Mouse (Mus musculus): ENCODE results near the gene Gtf2h3.
"Not testable (repeated sequence)": the region's sequence is repeated elsewhere in the genome, so short reads cannot be mapped to it uniquely, and the experiment has no call there.

Gtf2h3 gene

DNA sequence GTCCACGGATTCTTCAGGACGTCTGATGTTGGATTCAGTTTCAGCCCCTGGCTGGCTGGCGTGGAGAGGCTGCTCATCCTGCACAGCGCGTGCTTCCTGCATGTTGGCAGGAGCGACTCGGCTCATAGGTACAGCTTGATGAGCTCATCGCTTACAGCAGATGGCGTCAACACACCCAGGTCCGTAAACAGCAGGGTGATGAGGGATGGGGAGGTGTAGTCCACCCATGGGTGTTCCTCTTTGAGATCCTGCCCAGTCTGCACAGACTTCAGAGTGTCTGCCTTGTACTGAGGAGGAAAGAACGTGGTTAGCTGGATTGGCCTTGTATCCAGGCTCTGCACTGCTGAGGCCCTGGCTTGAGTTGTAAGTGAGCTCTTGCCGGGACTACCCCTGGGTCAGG, 7.9 kb upstream of the Gtf2h3 start:
- no peak for DNase-seq (ENCODE audit: low spot score)

DNA sequence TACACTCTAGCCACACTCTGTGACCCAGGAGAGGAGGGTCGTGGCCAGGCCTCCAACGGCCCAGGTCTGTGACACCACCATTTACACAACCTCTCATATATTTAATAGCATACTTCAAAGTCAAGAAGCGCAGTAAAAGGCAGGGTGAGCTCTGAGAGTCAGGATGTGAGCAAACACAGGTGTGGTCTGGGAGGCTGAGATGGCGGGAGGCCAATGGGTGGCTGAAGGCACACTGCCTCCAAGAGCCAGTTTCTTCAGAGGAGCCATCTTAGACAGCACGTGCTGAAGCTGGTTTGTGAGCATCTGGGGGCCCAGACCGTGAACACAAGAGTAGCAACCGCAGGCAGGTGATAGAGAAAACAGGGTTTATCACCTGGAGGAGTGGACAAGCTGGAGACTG, 3.5 kb upstream of the Gtf2h3 start:
- no peak for DNase-seq (ENCODE audit: low spot score)

GRCm38 (mm10) chr5:124582515-124582914, 3.6 kb downstream of the Gtf2h3 start:
- DNase-seq (ENCODE audit: low spot score), result no peak

DNA sequence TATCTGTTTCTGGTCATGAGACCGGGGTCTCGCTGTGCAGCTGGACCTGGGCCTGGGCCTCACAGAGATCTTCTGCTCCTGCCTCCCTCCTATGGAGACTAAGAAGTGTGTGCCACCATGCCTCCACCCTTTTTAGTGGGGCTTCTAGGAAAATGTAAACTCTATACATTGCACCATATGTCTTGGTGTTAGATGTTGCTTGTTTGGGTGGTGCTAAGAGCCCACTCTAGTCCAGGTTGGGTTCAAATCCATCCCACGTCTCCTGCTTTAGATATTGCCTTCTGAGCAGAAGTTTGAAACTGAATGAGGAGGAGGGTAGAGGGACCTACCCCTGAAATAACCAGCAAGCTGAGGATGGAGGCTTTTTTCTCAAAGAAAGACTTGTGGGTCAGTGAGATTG, 13.8 kb downstream of the Gtf2h3 start:
- DNase-seq (ENCODE audit: low spot score), result no peak

- peak; percentile 96 for DNase-seq (ENCODE audit: low spot score)
Observed at GRCm38 (mm10) chr5:124598224-124599174, 19.6 kb downstream of the Gtf2h3 start.

- DNase-seq (ENCODE audit: low spot score), result not testable (repeated sequence)
Observed at GRCm38 (mm10) chr5:124599726-124600125, 20.8 kb downstream of the Gtf2h3 start.

- DNase-seq (ENCODE audit: low spot score), result no peak
Observed at GRCm38 (mm10) chr5:124602349-124602748, 23.4 kb downstream of the Gtf2h3 start.

DNA sequence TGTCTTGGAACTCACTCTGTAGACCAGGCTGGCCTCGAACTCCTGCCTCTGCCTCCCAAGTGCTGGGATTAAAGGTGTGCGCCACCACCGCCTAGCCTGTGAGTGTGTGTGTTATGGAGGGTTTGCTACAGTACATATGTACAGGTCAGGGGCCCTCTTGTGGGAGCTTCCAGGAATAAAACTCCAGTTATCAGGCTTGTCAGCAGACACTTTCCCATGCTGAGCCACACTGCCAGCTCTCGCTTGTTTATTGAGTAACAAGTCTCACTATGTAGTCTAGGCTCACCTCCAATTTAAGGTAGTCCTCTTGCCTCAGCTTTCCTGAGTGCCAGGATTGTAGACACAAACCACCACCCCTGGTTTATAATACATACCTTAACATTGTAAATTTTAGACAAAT, 25.4 kb downstream of the Gtf2h3 start:
- DNase-seq (ENCODE audit: low spot score), result no peak

DNA sequence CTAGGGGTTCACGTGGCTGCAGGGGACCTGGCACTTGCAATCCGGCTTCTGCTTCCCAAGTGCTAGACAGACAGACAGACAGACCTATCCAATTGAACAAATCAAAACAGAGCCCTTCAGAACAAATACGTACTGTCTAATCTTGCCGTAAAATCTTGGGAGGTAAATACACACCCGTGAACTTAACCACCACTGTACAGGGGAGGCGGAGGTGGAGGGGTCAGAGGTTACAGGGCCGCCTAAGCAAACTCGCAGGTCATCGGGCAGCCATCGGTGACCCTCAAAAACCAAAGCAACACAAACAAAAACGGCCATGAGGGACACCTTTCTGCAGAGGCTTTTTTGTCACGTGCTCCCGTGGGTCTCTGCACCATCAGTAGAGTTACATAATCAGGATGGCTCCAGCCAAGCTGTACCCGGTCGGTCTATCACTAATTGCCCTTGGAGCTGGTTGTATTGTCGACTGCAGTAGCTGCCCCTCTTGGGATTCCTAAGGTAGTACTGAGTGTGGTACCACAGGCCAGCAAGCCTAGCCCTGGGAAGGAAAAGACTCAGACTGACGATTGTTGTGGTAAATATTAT, 26.2 kb downstream of the Gtf2h3 start:
- no peak for DNase-seq (ENCODE audit: low spot score)

GRCm38 (mm10) chr5:124610965-124611364, 32.0 kb downstream of the Gtf2h3 start:
- DNase-seq (ENCODE audit: low spot score), result no peak

GRCm38 (mm10) chr5:124614709-124615108, 35.8 kb downstream of the Gtf2h3 start:
- DNase-seq (ENCODE audit: low spot score), result no peak

DNA sequence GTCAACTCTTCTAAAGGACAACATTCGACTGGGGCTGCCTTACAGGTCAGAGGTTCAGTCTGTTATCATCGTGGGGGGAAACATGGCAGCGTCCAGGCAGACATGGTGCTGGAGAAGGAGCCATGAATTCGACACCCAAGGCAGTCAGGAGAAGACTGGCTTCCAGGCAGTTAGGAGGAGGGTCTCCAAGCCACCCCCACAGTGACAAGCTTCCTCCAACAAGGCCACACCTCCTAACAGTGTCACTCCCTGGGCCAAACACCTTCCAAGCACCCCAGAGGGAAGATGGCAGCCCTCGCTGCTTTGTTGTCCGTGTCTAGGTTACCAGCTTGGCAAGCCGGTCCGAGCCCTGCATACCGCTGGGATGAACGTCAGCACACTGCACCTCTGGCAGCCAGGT, 39.8 kb downstream of the Gtf2h3 start:
- DNase-seq (ENCODE audit: low spot score), result no peak

DNA sequence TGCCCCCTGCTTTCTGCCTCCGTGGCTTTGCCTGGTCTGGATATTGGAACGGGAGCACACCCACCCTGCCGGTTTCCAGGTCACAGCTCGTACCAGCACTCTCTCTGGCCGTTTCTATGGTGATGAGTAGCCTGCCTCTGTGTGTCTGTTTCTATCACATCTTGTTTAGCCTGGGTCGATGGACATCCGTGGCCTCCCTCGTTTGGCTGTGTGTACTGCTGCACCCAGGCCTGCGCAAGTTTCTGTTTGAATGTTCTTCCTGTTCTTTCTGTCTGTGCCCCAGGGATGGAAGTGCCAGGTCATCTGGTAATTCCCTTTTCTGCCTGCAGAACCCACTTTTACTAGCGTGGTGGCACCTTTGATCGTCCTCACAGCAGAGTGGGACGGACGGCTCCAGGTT, 42.4 kb downstream of the Gtf2h3 start:
- no peak for DNase-seq (ENCODE audit: low spot score)

DNA sequence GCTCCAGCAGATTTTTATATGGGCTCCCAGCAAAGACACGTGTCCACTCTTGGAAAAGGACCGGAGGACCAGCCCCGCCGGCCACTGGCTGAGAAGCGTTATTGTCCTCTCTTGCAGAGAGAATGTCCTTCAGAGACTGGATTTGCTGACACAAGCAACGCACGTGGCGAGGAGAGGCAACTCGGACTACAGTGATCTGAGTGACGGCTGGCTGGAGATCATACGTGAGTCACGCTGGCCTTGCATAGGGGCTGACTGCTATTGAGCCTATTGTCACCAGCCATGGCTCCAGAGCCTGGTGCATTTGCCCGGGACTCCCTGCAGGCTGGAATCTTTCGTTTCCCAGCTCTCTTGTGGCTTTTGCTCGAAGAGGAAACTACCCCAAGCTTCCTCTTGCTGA, 44.0 kb downstream of the Gtf2h3 start:
- no peak for DNase-seq (ENCODE audit: low spot score)

DNA sequence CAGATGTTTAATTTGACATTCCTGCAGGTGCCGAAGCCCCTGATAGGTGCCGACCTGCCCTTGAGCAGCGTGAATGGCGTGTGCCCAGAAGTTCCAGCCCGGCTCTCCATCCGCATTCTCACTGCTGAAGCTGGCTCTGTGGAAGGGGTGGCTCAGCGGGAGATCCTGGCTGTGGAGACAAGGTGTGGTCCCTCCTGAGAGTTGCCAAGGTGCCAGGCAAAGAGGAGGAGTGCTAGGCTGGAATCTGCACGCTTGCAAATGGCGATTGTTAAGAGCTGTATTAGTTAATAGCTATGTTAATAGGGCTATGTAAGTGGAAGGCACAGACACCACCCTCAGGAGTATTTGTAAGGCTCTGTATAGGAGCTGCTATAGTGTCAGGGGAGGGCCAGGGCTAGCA, 45.4 kb downstream of the Gtf2h3 start:
- DNase-seq (ENCODE audit: low spot score), result no peak

DNA sequence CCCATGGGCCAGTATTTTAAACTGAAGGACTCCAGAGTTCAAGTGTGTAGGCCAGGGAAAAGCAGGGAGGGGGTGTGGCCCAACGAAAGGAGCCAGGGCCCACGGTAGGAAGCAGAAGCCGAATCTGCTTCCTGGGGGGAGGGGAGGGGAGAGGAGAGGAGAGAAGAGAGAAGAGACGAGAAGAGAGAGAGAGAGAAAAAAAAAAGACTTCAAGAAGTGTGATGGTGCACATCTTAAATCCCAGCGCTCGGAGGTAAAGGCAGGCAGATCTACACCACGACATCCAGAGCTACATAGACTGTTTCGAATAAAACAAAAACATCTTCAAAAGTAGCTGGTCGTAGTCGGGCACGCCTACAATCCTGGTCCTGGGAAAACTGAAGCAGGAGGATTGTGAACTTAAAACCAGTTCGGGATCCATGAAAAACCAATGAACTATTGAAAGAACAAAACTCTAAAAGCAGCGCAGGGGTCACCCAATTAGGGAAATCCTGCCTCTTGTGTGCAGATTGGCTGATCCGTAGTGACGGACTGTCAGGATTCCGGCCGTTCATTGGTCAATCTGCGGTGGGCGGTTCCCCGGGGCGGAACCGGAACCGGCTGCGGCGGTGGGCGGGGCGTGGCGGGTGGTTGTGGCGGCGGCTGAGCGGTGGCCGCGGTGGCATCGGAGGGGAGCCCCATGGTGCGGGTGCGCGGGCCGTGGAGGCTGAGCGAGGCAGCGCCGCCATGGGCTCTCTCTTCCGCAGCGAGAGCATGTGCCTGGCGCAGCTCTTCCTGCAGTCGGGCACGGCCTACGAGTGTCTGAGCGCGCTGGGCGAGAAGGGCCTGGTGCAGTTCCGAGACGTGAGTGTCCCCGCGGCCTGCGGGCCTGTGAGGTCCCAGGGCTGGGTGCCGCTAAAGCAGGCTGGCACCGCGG, 49.8 kb downstream of the Gtf2h3 start, which contains the start of gene Atp6v0a2:
Gene Atp6v0a2 (plus strand): TSS at position 129 of the 916 bp plus-strand sequence.
- peak; percentile 92 for DNase-seq (ENCODE audit: low spot score)

GRCm38 (mm10) chr5:124629641-124630040, 50.7 kb downstream of the Gtf2h3 start:
- no peak for DNase-seq (ENCODE audit: low spot score)

DNA sequence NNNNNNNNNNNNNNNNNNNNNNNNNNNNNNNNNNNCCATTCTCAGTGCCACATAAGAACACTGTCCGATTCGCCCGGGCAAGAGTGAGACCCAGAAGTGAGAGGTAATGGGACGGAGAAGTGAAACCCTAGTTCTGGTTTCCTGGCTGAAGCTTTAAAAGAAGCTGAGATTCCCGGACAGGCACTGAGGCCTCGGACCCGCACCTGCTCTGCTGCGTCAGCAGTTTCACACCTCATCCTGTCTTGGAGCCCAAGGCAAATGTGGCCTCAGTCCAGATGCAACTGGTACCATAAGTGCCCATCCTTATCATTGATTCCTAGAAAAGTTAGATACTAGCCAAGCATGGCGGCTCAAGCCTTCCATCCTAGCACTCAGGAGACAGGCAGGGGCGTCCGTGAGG, 52.7 kb downstream of the Gtf2h3 start:
- no peak for DNase-seq (ENCODE audit: low spot score)

DNA sequence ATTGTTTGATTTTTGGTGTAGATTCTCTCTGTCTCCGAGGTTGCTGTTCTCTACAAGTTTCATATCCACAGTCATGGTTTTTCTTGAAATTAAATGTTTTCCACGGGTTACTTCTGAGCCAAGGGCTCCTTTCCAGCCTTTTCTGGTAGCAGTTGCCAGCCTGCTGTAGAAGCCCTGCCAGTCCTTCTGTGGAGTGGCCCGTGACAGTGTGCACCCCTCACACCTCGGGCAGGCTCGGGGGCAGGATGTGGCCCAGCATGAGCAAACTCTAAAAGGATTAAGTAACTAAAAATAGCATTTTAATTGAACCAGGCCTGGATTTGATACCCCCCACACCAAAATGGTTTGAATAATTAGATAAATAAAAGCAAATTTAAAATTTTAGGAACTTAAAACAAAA, 53.5 kb downstream of the Gtf2h3 start:
- no peak for DNase-seq (ENCODE audit: low spot score)

DNA sequence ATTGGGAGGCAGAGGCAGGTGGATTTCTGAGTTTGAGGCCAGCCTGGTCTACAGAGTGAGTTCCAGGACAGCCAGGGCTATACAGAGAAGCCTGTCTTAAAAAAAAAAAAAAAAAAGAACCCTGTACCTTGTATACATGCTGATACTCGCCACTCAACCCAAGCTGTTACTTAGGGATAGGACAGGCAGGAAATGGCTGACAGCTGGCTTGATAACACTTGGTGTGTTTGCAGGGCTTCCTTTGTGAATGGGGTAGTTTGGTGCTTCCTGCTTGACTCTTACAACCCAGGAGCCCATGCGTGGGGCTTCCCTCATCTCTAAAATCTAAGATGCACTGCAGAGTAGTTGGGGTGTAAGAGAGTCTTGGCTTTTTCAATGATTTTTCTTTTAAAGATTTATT, 54.5 kb downstream of the Gtf2h3 start:
- DNase-seq (ENCODE audit: low spot score), result no peak

GRCm38 (mm10) chr5:124635068-124635467, 56.1 kb downstream of the Gtf2h3 start:
- DNase-seq (ENCODE audit: low spot score), result not testable (repeated sequence)

DNA sequence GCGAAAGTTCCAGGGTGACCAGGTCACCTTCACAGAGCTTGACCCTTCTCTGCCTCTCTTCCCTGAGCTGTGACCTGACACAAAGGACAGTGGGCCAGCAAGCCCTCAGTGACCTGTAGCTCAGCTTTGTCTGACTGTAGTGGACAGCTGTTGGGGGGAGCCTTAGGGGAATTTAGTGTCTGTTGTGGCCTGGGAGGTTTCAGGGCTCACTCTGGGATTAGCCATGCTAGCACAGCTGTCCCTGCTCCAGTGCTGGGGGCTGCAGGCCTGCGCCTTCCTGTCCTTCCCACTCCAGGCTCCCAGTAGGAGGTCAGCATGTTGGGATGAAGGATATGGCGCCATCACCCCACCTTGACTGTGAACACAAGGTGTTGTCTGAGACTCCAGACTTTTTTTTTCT, 57.2 kb downstream of the Gtf2h3 start:
- no peak for DNase-seq (ENCODE audit: low spot score)
